Mouse (Mus musculus): ENCODE measurements around the gene Fam19a3.

Gene Fam19a3

DNA sequence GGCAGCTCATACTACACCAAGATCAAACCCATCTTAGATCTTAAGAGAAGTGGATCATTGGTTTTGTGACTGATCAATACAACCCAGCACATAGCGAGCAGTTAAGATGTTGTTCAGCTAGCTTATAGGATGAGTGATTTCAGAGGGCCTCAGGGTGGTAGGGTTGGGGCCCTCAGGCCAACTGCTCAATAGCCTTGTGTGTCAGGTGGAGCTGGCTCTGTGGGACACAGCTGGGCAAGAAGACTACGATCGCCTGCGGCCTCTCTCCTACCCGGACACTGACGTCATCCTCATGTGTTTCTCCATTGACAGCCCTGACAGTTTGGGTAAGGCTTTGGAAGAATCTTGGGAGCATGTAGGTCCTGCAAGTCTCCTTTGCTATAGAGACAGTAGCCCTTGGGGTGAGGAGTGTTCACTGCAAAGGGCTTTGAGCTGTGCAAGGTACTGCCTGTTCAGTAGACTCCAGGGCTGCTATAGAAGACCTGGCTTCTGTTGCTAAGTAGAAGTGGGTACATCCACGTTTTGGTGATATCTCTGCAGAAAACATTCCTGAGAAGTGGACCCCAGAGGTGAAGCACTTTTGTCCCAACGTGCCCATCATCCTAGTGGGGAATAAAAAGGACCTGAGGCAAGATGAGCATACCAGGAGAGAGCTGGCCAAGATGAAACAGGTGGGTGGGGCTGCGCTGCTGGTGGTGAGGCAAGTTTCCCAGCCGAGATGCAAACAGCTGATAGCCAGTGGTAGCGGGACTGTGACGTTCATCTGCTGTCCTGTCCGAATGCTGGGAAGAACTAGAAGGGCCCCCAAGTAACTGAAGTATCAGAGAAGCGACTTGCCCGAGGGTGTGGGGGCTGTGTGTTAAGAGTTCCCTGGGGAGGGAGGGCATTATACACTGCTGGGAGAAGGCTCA, 11.0 kb upstream of the Fam19a3 start:
- in situ Hi-C loops (cut with MboI, MseI), result no loop called here

DNA sequence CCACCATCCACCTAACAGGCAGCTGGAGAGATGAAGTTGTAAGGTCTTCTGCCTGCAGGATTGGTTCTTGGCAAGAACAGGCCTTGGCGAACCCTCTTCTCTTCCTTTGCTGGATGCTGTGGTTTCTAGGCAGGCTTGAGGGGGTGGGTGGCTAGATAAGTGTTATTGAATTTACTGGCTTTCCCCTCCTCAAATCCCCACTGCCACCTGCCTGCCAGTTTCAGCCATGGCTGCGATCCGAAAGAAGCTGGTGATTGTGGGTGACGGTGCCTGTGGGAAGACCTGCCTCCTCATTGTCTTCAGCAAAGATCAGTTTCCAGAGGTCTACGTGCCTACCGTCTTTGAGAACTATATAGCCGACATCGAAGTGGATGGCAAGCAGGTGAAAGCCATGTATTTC, 10.0 kb upstream of the Fam19a3 start:
- in situ Hi-C loops (cut with MboI, MseI), result no loop called here

DNA sequence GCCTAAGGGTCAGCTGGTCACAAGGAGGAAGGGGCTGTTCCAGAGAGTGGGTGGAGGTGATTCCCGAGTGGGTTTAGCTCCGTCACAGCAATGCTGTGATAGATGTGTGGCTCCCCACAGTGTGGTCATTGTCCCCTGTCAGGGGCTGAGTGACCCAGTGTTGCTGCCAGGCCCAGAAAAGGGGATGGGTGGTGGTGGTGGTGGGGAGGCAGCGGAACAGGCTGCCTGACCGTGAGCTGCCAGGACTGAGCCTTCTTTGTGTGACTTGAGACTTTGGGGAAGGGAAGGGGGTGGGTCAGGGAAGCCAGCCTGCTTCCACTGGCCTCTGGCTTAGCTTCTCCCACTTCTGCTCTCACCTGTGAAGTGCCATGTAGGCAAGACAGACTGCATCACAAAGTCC, 9.4 kb upstream of the Fam19a3 start:
- in situ Hi-C loops (cut with MboI, MseI), result no loop called here

DNA sequence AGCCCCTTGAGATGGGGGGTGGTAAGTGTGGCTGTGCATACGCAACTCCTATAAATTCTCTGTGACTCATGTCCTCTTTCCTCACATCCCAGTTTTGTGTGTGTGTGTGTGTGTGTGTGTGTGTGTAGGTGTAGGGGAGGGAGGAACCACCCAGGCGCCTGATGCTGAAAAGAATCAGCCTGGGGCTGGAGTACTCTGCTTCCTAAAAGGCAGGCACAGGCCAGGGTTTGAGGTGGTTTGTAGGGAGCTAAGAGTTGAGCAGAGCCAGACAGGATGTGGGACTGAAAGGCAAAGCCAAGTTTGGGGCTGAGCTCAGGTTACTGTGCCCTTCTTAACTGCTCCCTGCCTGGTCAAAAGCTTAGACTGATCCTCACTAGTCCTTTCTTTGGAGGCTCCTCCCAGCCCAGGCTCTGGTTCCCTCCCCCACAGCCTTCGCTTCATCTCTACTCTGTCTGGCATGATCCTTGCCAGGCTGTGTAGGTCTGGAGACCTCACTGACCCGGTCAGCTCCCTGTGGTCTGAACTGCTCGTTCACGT, 8.8 kb upstream of the Fam19a3 start:
- in situ Hi-C loops (cut with MboI, MseI), result no loop called here

DNA sequence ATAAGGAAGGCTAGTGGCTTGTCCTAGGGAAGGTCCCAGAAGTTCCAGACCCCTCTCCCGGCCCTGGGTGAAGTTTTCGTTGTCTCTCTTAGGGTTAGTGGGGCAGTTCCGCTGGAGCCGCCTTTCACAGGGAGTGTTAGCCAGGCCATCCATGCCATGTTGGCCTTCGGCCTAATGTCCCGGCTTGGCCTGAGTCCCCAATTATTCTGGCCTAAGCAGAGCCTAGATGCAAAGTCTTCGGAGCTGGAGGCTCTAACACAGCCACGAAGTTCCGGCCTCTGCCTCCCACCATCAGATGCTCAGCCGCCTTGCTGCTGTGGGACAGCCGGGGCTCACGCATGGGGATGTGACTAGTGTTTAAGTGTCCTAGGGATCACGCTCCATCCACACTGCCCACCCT, 8.2 kb upstream of the Fam19a3 start:
- in situ Hi-C loops (cut with MboI, MseI), result no loop called here

DNA sequence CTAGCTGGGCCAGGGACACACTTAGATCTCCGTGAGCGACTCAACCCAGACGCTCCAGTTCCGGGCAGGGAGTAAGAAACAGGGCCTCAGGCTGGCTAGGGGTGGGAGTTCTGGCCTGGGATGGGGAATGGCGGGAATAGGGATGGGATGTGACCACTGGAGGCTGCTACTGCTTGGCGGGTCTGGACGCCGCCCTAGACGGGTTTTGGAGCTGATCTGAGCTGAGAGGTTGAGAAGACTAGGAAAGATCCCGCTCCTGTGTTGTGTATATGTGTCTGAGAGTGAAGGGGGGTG, 7.6 kb upstream of the Fam19a3 start:
- in situ Hi-C loops (cut with MboI, MseI), result no loop called here

DNA sequence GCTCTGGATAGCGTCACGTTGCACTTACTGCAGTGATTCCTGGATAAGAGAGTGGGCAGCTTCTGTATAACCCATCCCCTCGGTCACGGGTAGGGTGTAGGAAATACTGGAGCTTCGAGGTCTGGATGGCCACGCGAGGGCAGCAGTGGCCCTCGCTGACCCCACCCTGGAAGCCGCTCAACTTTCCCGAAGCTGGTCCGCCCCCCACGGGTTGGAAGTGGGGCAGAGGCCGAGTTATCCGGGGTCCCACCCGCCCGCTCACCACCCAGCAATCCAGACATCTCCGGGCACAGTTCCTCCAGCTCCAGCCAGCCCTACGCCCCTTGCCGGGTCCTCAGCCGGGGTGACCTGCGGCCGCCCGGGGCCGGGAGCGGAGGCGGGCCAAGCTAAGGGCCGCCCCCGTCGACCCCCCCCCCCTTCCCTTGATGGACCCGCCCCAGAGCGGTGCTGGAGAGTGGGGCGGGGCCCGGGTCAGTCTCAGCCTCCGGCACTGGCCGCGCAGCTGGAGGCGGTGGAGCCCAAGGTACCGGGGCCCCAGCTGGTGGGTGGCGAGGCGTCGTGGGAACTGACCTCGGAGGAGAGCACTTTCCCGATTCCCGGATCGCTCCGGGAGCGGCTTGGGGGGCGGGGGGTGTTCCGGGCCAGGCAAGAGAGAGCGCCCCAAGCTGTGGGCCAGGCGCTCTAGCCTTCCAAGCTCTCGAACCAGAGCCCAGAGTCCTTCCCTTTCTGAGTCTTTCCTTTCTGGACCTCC, 7.1 kb upstream of the Fam19a3 start:
- in situ Hi-C loops (cut with MboI, MseI), result no loop called here

DNA sequence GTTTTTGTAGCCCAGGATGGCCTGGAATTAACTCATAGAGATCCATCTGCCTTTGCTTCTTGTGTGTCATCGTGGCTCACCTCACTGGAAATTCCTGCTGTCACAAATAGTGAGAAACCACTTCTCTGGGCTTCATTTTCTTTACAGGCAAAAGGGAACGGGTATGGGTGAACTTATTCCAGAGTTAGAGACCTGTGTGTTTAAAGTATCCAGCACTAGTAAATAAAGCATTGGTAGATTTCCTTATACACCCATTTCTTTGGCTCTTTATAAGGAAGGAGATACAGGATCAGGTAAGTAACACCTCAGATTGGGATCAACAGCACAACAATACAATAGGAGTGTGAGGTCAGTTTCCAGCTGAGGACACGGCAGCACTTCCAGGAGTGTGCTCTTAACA, 6.4 kb upstream of the Fam19a3 start, which contains the start of gene Rhoc:
Gene Rhoc, plus strand, starts transcription at position 301 of the 400 bp plus-strand sequence.
- in situ Hi-C loops (cut with MboI, MseI), result no loop called here

DNA sequence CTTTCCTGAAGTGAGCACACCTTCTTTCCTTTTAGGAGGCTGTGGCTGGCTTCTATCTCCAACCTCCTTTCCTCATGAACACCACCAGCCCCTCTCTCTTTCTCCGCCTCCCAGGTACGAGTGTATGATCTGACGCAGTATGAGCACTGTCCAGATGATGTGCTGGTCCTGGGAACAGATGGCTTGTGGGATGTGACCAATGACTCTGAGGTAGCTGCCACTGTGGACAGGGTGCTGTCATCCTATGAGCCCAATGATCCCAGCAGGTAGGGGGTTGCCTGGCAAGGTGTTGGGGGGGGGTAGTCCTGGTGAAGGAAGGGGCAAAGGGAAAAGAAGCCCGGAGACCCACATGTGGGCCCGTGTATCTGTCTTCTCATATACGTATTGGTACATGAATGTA, 3.6 kb upstream of the Fam19a3 start:
- in situ Hi-C loops (cut with MboI, MseI), result no loop called here

DNA sequence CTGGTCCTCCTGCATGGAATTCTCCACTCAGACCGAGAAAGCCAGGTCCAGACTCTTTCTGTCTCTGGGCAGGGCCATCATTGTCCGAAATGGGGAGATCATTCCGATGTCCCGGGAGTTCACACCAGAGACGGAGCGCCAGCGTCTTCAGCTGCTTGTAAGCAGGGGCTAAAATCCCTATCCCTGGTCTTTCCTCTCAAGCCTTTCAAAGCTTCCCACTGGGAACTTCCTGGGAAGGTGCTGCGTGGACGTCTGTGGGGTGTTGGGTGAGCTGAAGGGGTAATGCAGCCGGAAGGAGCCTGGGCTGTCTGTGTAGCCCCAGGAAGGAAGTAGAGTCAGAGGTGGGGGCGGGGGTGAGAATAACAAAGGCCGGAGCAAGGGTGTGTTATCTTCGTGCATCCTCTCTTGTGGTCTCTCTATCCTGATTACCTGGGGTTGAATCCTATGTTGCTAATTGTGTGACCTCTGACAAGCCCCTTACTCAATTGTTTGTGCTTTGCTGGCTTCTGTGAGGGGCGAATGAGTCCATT, 2.4 kb upstream of the Fam19a3 start:
- in situ Hi-C loops (cut with MboI, MseI), result loop anchor here (5.0 kb wide), 2 partner anchors 183 to 273 kb away; no protein-coding TSS in a partner anchor

DNA sequence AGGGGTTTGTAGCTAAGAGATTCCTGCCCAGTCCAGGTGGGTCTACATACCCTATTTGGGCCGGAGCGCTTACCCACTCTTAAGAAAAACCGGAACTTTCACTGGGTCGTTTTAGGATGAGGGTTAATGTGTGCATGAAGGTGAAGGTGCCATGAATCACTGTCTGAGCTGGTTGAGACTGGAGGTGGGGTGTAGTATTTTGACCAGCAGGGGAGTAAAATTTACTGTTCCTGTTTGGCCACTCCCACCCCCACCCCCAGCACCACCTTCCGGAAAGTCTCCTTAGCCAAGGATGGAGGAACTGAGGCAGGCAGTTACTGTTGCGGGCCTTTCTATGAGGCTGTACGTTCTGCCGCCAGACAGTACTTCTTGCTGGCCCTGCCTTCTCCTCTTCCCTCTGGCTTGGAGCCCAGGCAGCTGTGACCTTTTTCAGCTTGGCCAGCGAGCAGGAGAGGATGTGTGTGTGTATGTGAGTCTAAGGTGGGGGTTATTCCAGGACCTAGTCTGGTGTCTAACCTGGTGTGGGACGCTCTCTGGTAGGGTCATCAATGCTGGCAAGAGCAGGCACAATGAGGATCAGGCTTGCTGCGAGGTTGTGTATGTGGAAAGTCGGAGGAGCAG, 531 bp upstream of the Fam19a3 start:
- in situ Hi-C loops (cut with MboI, MseI), result loop anchor here (5.0 kb wide), 2 partner anchors 185 to 275 kb away; no protein-coding TSS in a partner anchor

DNA sequence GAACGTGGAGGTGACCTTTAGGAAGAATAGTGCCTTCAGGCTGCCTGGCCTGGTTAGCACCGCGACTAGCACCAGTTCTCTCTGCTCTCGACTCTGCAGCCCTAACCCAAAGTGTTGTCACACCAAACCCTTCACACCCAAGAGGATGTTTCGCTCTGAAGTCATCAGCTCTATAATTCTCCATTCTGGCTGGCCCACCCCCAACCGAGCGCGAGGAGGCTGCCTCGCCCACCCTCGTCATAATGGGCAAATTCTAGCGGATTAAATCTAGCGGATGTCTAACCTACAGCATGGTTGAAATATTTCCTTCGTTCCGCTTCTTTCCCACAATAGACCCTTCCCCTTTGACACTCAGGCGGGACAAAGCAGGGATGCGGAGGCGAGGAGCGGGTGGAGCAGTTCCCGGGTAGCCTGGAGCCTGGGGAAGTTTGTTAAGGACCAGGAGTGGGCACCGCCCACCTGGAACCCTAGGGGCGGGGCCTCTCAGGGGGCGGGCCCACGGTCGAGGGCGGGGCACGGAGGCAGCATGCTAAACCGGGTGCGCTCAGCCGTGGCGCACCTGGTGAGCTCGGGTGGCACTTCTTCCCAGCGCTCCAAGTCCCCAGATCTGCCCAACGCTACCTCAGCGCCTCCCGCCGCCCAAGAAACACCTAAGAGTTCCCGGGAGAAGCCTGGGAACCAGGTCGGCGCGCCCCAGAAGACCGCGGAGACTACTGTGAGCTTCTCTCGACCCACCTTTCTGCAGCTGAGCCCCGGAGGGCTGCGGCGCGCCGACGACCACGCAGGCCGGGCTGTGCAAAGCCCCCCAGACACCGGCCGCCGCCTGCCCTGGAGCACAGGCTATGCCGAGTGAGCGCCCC, 849 bp downstream of the Fam19a3 start, which contains the start of gene Ppm1j:
Gene Ppm1j, plus strand, starts transcription at position 496 of the 860 bp plus-strand sequence.
- in situ Hi-C loops (cut with MboI, MseI), result loop anchor here (5.0 kb wide), 2 partner anchors 187 to 277 kb away; no protein-coding TSS in a partner anchor

DNA sequence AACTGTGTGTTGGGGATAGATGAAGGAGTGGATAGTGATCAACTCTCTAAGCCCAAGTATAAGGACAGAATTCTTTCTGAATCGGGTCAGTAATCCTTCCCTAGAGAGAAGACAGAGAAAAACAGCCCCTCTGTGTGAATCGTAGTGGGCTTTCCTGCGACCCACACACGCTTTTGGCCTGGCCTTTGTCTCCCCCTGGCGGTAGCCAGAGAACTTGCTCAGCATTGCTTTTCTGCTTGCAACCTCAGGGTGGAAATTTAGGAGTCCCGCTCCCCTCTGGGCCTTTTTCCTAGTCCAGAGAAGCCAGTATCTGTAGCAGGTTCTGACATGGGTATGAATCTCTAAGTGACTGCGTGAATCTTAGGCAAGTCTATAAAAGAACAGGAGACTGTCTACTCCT, 1.7 kb downstream of the Fam19a3 start:
- in situ Hi-C loops (cut with MboI, MseI), result loop anchor here (5.0 kb wide), 2 partner anchors 187 to 277 kb away; no protein-coding TSS in a partner anchor

DNA sequence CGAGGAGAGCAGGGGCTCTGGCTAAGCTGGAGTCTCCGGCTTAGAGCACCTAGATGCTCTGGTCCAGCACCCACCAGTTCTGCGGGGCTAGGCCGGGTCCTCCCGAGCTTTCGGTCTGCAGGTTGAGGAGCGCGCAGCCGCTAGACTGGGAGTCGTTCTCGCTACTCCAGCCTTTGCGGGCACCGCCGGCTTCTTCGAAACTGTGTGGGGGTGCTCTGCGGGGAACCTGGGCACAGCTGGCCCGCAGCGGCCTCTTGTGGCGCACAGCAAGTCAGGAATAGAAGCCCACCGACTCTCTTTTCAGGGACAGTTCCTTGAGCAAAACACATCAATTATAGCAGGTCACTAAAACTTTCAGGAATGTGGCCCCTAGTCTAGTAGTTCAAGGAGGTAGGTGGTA, 4.3 kb downstream of the Fam19a3 start:
- in situ Hi-C loops (cut with MboI, MseI), result no loop called here

DNA sequence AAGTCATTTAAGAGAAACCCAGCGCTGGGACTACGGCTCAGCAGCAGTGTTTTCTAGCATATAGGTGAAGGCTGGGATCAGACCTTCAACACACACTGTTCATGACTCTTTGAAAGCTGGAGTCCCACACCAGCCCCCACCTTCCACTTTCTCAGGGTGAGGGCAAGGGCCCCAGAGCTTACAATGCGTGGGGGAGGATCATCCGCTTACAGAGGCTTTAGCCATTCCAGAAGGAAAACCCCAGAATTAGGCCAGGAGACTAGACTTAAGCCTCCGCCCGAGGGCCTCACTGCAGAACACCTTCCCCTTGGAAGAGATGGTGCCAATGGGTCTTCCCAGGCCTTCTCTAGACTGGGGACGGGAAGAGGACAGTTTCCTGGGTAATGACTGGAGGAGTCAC, 8.3 kb downstream of the Fam19a3 start:
- in situ Hi-C loops (cut with MboI, MseI), result loop anchor here (5.0 kb wide), 1 partner anchor 61 kb away; no protein-coding TSS in a partner anchor

DNA sequence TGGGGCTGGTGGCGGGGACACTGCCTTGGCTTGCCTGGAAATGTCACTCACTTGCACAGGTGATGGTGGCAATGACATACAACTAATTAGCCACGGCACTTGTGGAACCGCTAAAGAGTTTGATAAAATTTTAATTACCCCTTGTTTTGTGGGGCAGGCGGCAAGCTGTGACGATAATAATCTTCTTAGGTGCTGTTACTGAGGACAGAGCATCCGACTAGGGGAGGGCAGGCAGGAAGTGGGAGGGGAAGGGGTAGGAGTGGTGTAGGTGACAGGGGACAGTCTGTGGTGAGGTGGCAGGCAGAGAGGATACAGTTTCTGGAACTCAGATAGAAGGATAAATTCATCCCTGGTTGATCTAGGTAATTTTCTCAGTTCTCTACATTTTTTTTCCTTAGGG, 10.2 kb downstream of the Fam19a3 start:
- in situ Hi-C loops (cut with MboI, MseI), result loop anchor here (5.0 kb wide), 1 partner anchor 59 kb away; no protein-coding TSS in a partner anchor

DNA sequence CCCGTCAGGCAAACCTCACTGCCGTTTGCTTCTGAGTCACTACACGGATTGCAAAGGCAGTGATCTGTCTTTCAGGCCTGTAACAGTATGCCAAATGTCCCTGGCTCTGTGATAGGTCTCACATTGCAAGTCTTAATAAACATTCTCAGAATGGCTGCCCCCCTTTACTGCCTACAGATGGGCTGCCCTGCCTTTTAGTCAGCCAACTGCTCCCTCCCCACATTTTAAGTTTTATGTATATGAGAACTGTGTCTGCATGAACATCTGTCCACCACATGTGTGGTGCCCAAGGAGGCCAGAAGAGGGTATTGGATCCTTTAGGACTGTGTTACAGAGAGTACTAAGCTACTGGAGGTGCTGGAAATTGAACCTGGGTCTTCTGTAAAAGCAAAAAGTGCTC, 10.7 kb downstream of the Fam19a3 start:
- in situ Hi-C loops (cut with MboI, MseI), result loop anchor here (5.0 kb wide), 1 partner anchor 59 kb away; no protein-coding TSS in a partner anchor

DNA sequence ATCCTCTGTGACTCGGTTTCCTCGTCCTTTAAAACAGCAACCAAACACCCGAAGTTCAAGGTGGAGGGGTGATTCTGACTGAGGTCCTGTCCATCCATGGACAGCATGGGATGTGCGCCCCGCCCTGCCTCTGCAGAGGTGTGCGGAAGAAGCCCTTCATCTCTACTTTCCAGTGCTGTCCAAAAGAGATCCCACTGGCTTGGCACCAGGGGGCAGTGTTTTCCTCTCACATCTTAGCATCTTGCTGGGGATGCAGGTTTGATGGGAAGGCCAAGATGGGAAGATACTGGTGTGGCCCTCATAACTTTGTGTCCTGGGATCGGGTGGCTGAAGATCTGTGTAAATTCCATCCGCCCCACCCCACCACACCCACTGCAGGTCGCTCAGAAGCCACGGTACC, 11.6 kb downstream of the Fam19a3 start:
- in situ Hi-C loops (cut with MboI, MseI), result loop anchor here (5.0 kb wide), 1 partner anchor 58 kb away; no protein-coding TSS in a partner anchor

DNA sequence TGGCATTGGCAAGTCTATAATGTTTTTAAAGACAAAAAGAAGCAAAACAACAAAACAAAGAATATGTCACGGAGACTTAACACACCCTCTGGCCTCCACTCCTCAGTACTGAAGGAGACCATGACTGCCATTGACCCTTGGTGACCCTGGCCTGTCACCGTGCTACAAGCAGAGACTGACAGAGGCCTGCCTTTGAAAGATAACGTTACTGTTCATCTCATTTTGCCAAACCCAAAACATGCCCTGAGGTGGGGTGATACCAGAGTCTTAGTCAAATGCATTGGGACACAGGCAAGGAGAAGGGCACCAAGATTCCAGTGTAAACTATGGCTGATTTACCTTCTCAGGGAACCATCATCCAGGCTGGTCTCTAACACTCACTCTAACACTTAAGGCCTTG, 12.5 kb downstream of the Fam19a3 start:
- in situ Hi-C loops (cut with MboI, MseI), result no loop called here

DNA sequence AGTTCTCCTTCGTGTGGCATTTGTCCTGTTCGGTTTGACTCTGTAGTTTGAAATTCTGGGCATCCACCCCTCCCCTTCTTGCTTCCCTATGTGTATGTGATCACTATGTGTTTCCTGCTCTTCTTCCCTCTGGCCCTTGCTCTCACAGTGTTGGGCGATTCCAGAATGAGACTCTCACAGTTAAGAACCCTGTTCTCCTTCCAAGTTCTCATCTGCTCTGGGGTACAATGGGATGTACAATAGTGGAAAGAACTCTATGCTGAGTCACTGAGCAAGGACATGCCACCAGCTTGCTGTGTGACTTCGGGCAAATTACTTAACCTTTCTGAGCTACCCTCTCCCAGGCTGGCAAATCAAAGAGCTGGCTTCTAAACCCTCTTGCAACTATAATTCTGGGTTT, 13.9 kb downstream of the Fam19a3 start:
- in situ Hi-C loops (cut with MboI, MseI), result no loop called here

Measured in regulatory T cell (primary cell).